Mouse (Mus musculus): ENCODE results near the gene Magea1. TPM values are rescaled to one million over a fixed set of nuclear protein-coding genes. Genes with fewer than 3 reads are reported as not detected.

The Magea1 gene
- not detected for polyA plus RNA-seq (2014; fragmentation: Illumina TruSeq; extraction: RNeasy Lipid Tissue Mini Kit (QIAGEN cat#74804); ENCODE audit: low replicate concordance)

DNA sequence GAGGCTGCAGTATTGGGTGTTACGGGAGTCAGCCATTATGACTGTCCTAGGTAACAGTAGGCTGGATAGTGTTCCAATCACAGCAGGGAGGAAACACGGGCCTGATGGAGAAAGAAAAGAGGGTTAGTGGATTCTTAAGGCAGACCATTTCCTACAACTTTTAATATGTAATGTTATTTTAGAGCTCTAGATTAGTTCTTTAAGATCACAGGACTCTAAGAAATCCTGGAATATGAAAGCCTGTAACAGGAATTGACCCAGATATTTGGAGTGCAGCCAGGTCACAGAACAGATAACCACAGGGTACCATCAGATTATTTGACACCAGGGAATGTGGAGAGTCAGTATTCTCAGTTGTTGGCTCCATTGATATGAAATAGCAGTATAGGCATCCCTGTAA lies at the start of gene Magea1:
TSS of gene Magea1 (minus strand) at position 101 of the 400 bp plus-strand sequence.

DNA sequence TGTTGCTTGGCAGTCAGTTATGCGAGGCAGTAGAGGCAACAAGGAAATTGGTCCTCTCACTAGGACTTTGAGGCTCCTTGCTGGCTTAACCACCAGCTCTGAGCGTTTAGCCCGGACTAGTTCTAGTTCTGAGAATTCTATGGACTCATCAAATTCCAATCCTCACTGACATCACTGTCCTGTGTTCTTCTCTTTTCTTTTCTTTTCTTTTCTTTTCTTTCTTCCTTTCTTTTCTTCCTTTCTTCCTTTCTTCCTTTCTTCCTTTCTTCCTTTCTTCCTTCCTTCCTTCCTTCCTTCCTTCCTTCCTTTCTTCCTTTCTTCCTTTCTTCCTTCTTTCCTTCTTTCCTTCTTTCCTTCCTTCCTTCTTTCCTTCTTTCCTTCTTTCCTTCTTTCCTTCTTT lies 38.7 kb upstream of the Magea1 start, which contains the start of gene Cldn34b2:
TSS of gene Cldn34b2 (minus strand) at position 101 of the 400 bp plus-strand sequence.

DNA sequence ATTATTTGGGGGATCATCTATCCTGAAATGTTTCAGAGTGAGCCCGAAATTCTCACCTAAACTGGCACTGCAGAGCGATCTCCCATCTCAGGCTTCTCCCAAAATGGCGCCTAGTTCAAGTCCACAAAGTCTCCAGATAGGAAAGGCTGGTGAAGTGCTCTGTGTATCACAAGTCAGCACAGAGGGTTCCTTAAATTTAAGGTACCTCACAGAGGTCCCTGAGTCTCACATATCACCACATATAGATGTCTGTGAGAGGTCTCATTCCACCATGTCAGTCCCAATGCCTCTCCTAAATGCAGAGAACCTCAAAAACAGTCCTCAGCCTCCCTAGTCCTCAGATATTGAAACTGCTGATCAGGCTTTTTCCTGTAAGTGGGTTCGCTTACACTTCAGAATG lies 4.0 kb upstream of the Magea1 start, which contains the start of gene Magea2:
TSS of gene Magea2 (minus strand) at position 101 of the 400 bp plus-strand sequence.

DNA sequence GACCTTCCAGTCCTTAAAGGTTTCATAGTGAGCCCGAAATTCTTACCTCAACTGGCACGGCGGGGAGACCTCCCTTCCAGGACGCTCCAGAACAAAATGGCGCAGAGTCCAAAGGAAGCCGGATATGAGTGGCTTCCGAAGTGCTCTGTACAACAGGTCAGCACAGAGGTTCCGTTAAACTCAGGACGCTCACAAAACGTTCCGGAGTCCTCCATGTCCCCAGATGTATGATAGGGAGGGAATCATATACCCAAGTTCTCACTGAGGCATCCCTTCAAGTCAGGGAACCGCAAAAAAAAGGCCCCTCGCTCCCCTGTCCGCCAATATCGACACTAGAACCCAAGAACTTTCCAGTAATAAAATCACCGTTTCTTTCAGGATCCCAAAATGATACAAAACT lies 26.5 kb downstream of the Magea1 start, which contains the start of gene Magea5:
TSS of gene Magea5 (minus strand) at position 101 of the 400 bp plus-strand sequence.

Other genes with a start within 250 kb of the Magea1 start
- gene Cldn34b1, start 199.5 kb downstream of the Magea1 start, polyA plus RNA-seq (2014; fragmentation: Illumina TruSeq; extraction: RNeasy Lipid Tissue Mini Kit (QIAGEN cat#74804); ENCODE audit: low replicate concordance), result not detected
- not detected for gene Magea6, start 153.8 kb downstream of the Magea1 start, polyA plus RNA-seq (2014; fragmentation: Illumina TruSeq; extraction: RNeasy Lipid Tissue Mini Kit (QIAGEN cat#74804); ENCODE audit: low replicate concordance)
- gene Magea3, start 140.3 kb downstream of the Magea1 start, polyA plus RNA-seq (2014; fragmentation: Illumina TruSeq; extraction: RNeasy Lipid Tissue Mini Kit (QIAGEN cat#74804); ENCODE audit: low replicate concordance), result not detected
- not detected for gene Magea8, start 93.9 kb downstream of the Magea1 start, polyA plus RNA-seq (2014; fragmentation: Illumina TruSeq; extraction: RNeasy Lipid Tissue Mini Kit (QIAGEN cat#74804); ENCODE audit: low replicate concordance)
- gene Magea5, start 26.6 kb downstream of the Magea1 start, polyA plus RNA-seq (2014; fragmentation: Illumina TruSeq; extraction: RNeasy Lipid Tissue Mini Kit (QIAGEN cat#74804); ENCODE audit: low replicate concordance), result not detected
- gene Magea2, start 3.9 kb upstream of the Magea1 start, polyA plus RNA-seq (2014; fragmentation: Illumina TruSeq; extraction: RNeasy Lipid Tissue Mini Kit (QIAGEN cat#74804); ENCODE audit: low replicate concordance), result not detected
- gene Cldn34b2, start 38.6 kb upstream of the Magea1 start, polyA plus RNA-seq (2014; fragmentation: Illumina TruSeq; extraction: RNeasy Lipid Tissue Mini Kit (QIAGEN cat#74804); ENCODE audit: low replicate concordance), result not detected
- gene Sat1, start 126.7 kb upstream of the Magea1 start, polyA plus RNA-seq (2014; fragmentation: Illumina TruSeq; extraction: RNeasy Lipid Tissue Mini Kit (QIAGEN cat#74804); ENCODE audit: low replicate concordance), result 551 TPM
- 137 TPM for gene Acot9, start 172.7 kb upstream of the Magea1 start, polyA plus RNA-seq (2014; fragmentation: Illumina TruSeq; extraction: RNeasy Lipid Tissue Mini Kit (QIAGEN cat#74804); ENCODE audit: low replicate concordance)

Measured in small intestine, adult 10 weeks (tissue).